Comparison of ENCODE assay signal across 16 mouse cellular contexts in the genomic region with DNA sequence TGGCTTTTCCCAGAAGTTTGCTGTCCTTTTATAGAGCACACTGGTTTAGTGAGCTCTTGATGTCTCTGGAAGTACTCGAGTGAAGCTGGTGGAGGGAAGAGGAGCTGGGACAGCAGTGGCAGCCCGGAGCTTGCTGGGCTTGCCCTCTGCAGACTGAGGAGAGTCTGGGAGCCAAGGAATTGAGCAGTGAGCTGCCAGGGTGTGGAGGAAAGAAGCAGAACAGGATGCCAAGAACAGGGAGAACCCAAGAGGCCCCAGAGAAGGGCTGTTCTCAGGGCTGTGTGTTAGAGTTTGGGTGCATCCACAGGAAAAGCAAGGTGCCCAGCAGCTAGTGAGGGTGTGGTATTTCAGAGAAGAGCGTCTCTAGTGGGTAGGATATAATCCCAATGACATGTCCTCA.
"Had no signal": no experiment of that assay in that cellular context is flagged by ENCODE, and none has a peak within 500 bp of the region (broad histone marks: within the 10 kb centered on the region; RNA-seq: fewer than 3 reads in every experiment).

No protein-coding gene starts in this region.

- DNase-seq: kidney, adult 2 months; kidney, postnatal 14 days; lung, adult 2 months; lung, postnatal 36 days; right cerebral cortex, adult 18-20 months; right cerebral cortex, postnatal 25 days; thymus, adult 2 months; thymus, postnatal 25 days had no signal

- H3K27me3 ChIP-seq: kidney, embryonic 15.5 days; limb, embryonic 13.5 days; liver, embryonic 15.5 days; midbrain, embryonic 13.5 days; neural tube, embryonic 15.5 days had no signal

- ATAC-seq: lung, postnatal 0 days; midbrain, embryonic 13.5 days had no signal

- H3K36me3 ChIP-seq: kidney, embryonic 15.5 days; limb, embryonic 13.5 days; liver, embryonic 15.5 days; neural tube, embryonic 15.5 days had no signal

- H3K9me3 ChIP-seq: kidney, embryonic 15.5 days; limb, embryonic 13.5 days; liver, embryonic 15.5 days; midbrain, embryonic 13.5 days; neural tube, embryonic 15.5 days had no signal

- H3K4me2 ChIP-seq: kidney, embryonic 15.5 days; limb, embryonic 13.5 days; liver, embryonic 11.5 days; liver, embryonic 15.5 days; midbrain, embryonic 13.5 days; neural tube, embryonic 15.5 days had no signal

- H3K9ac ChIP-seq: kidney, embryonic 15.5 days; limb, embryonic 13.5 days; liver, embryonic 15.5 days; midbrain, embryonic 13.5 days; neural tube, embryonic 15.5 days had no signal

- H3K4me1 ChIP-seq: kidney, embryonic 15.5 days; limb, embryonic 13.5 days; liver, embryonic 15.5 days; midbrain, embryonic 13.5 days; neural tube, embryonic 15.5 days had no signal

- H3K4me3 ChIP-seq: kidney, embryonic 15.5 days; limb, embryonic 13.5 days; liver, embryonic 15.5 days; midbrain, embryonic 13.5 days; myocyte; neural tube, embryonic 15.5 days had no signal

- H3K27ac ChIP-seq: kidney, embryonic 15.5 days; limb, embryonic 13.5 days; liver, embryonic 15.5 days; midbrain, embryonic 13.5 days; neural tube, embryonic 15.5 days had no signal
